Mouse (Mus musculus): ENCODE results near the gene Serpina3g.

GRCm38 (mm10) chr12:104245092-104245491 lies 9.0 kb downstream of the Serpina3g start:
- no peak for TF ChIP-seq CTCF (IDR thresholded peaks at IDR 0.05; ENCODE audit: low read depth, low read length)
- TF ChIP-seq GATA1 (IDR thresholded peaks at IDR 0.05; ENCODE audit: borderline replicate concordance, low read length) = no peak
- TF ChIP-seq TAL1 (conservative IDR thresholded peaks at IDR 0.05; ENCODE audit: low read depth, low read length) = no peak
- TF ChIP-seq GATA2 (IDR thresholded peaks at IDR 0.05; ENCODE audit: borderline replicate concordance, low read depth, low read length) = no peak

Data from G1E (cell line).